Mouse (Mus musculus): ENCODE results near the gene Lrp6. TPM values are rescaled to one million over a fixed set of nuclear protein-coding genes. Genes with fewer than 3 reads are reported as not detected.

Lrp6 gene
- polyA plus RNA-seq, 1 experiment from 2014 or later = 25.3 TPM

GRCm38 (mm10) chr6:134407226-134407625 lies 159.5 kb downstream of the Lrp6 start:
- no peak overlapping the region for H3K27ac ChIP-seq
- no peaks in the 10 kb centered on the region for H3K9me3 ChIP-seq
- no peaks in the 10 kb centered on the region for H3K4me1 ChIP-seq (replicated peaks)
- H3K36me3 ChIP-seq = no peaks in the 10 kb centered on the region
- H3K4me3 ChIP-seq = no peak overlapping the region
- no peaks in the 10 kb centered on the region for H3K27me3 ChIP-seq (ENCODE audit: insufficient read depth, poor library complexity, severe bottlenecking)
- DNase-seq (ENCODE audit: low spot score) = no peak
- WGBS = 71% methylated on average over 5 of the region's 5 CpGs

DNA sequence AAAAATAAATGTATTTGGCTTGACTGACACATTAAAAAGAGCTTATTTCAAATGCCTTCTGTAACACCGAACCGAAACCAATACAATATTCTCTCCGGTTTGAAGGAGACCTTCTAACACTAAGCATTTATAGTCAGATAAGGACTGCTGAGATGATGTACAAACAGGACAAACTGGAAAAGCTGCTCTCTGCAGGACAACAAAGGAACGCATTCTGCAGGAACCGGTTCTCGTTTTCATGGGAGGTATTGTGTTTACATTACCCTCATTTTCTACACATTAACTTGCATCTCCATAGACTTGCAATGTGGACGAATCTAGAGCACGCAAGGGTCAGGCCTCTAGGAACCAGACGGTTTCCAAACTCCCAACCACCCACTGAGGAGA lies 163.1 kb downstream of the Lrp6 start:
- Histone ChIP-seq H3K4me3 (no peak overlapping the region), H3K27me3 (ENCODE audit: insufficient read depth, poor library complexity, severe bottlenecking) (no peaks in the 10 kb centered on the region), H3K9me3 (no peaks in the 10 kb centered on the region), H3K4me1 (replicated peaks) (no peaks in the 10 kb centered on the region), H3K36me3 (no peaks in the 10 kb centered on the region), H3K27ac (no peak overlapping the region)
- 92% methylated on average over 9 of the region's 9 CpGs for WGBS
- DNase-seq (ENCODE audit: low spot score) = no peak

DNA sequence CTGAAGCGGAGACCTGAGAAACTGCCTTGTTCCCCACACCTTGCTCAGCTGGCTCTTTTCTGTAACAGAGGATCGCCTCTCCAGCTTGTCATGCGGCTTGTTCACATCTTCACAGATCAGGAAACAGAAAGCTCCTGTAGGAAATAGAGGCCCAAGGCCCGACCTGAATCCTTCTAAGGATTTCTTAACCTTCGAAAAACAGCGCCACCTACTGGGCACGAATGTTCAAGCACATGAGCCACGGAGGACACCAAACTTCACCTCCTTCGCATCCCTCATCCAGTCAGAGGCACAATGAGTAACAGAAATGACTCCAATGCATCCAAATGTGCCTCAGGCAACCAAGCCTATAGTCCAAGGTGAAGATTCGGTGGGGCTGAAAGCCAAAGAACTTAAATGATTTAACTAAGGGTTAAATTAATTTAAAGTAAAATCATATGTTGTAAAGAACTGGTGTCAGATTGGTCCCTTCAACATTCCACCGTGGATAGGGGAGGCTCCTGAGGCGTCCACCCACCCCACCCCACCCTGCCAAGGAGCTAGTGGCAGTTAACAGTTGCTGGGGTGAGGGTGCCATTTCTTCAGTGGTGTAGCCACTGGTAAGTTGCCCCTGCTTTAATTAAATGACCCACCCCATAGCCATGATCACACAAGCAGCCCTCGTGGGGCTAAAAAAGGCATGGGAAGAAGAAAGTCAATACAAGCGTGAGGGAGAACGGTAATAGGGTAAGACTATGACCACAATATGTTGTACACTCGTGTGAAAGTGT lies 163.7 kb downstream of the Lrp6 start:
- Histone ChIP-seq H3K36me3 (no peaks in the 10 kb centered on the region), H3K4me1 (replicated peaks) (no peaks in the 10 kb centered on the region), H3K27ac (no peak overlapping the region), H3K4me3 (no peak overlapping the region), H3K9me3 (no peaks in the 10 kb centered on the region), H3K27me3 (ENCODE audit: insufficient read depth, poor library complexity, severe bottlenecking) (no peaks in the 10 kb centered on the region)
- peak; percentile 77 for DNase-seq (ENCODE audit: low spot score)
- 41% methylated on average over 16 of the region's 16 CpGs for WGBS

Other genes with a start within 250 kb of the Lrp6 start
- 0.31 and 0.42 TPM in 2 replicates for gene Bcl2l14, start 170.6 kb downstream of the Lrp6 start, polyA plus RNA-seq (2016; fragmentation: Nextera tagmentation; extraction: Ambion mirVana)
- gene Mansc1, start 65.5 kb upstream of the Lrp6 start, polyA plus RNA-seq (2016; fragmentation: Nextera tagmentation; extraction: Ambion mirVana) = 0.95 and 1.2 TPM in 2 replicates
- 20.1 and 28.7 TPM in 2 replicates for gene Borcs5, start 72.5 kb upstream of the Lrp6 start, polyA plus RNA-seq (2016; fragmentation: Nextera tagmentation; extraction: Ambion mirVana)
- 13.8 and 14.1 TPM in 2 replicates for gene Dusp16, start 225.7 kb upstream of the Lrp6 start, polyA plus RNA-seq (2016; fragmentation: Nextera tagmentation; extraction: Ambion mirVana)